Mouse (Mus musculus) cerebellum, adult 18-20 months (tissue): ENCODE results near the gene H2-Ke6.
"Not testable (repeated sequence)": the region's sequence is repeated elsewhere in the genome, so short reads cannot be mapped to it uniquely, and the experiment has no call there.

Experiments
- DNase-seq, 2 experiments: peaks; one replicate each; pipeline ENCODE4 v3.0.0; 2021

Gene H2-Ke6

DNA sequence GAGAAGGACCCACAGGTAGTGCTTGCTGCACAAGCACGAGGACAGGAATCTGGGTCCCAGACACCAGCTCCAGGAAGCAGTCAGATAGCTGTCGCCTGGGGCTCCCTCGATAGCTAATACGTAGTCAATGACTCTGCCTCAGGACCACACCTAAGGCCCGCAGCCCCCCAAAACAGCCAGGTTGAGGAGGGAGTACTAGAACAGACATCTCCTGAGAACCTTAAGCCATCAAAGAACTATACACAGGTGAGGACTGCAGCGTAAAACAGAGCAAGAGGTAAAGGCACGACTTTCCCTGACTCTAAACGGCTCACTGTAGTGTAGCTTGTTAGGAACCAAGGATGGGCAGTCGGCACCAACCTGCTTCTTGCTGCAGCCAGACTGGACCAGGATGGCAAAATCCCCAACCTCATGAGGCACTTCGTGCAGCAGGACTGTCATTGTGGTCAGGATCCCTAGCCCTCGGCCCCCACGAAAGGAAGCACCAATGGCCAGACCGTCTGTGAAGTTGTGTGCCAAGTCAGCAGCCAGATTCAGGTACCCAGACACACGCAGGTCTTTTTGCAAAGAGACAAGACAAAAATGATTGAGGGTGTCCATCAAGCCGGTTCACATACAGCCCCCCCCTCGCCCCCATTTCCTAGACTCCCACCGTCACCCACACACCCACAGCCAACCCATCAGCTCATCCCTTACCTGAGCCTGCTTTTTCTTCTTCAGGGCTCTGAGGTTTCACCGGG is 1.5 kb upstream of the H2-Ke6 start:
- peak in 1 of 2 experiments; percentile 10 for DNase-seq

DNA sequence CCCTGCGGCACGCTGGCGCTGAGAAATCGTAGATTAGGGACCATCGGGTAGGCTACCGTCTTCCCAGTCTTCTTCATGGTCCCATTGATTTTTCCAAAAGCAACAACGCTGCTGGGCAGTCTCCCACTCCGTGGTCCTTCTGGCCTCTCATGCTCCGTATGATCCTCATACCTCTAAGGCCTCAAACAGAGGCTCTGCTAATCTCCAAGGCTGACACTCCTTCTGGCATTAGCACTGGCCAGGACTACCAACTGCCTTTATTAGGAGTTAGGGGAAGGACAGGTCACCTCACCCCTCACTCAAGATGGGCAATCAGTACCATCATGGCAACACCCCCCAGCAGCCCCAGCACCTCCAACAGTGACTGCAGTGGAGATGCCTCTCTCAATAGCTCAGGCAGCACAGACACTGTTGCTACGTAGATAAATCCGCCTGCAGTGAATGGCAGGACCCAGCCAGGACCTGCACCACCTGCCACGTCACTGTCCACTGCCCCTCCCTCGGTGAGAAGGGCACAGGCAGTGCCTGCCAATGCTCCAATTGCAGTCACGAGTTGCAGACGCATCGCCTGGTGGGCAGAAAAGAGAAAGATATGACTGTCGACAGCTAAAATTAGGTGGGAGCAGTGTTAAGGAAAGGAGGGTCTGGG is 765 bp upstream of the H2-Ke6 start:
- DNase-seq = peak in 1 of 2 experiments; percentile 12

DNA sequence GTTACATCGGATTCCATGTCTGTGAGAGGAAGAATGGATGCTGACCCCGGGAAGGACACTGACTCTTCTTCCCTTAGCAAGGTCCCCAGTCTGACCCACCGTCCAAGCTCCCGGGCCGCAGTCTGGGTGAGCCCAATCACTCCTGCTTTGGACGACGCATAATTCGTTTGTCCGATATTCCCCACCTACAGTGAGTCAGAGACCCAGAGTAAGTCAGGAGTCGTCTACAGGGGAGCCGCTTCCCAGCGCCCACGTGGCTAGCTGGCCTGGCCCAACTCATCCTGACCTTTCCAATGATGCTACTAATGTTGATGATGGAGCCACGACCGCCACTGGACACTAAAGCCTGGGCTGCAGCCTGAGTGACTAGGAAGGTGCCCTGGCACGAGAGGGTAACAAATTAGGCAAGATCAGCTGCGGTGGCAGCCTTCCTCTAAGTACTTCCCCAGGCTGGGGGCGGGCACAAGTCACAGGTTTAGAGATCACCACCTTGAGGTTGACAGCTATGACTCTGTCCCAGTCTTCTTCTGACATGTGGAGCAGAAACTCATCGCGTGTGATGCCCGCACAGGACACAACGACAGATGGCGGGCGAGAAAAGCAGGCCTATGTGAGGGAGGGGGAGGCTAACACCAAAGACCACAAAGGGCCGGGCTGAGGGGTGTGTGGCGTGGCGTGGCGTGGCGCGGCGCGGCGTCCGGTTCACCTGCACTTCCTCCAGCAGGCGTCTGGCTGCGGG is 774 bp downstream of the H2-Ke6 start:
- DNase-seq = peak in 1 of 2 experiments; percentile 51

DNA sequence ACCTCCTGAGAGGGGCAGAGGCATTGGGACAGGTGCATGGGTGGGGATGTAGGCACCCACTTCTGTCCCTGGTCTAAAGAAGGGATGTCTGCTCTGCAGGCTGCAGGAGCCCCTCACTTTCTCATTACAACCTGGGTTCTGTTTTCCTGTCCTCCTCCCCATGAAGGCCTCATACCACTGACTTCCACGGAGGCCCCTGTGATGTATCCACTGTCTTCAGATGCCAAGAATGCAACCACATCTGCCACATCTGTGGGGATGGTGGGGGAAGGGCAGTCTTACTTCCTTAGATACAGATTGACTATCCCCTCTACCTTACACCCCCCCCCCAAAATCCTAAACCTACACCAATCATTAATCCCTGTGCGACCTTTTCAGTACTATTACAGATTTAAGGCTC is 1.6 kb downstream of the H2-Ke6 start:
- peak in 1 of 2 experiments; percentile 11 for DNase-seq

DNA sequence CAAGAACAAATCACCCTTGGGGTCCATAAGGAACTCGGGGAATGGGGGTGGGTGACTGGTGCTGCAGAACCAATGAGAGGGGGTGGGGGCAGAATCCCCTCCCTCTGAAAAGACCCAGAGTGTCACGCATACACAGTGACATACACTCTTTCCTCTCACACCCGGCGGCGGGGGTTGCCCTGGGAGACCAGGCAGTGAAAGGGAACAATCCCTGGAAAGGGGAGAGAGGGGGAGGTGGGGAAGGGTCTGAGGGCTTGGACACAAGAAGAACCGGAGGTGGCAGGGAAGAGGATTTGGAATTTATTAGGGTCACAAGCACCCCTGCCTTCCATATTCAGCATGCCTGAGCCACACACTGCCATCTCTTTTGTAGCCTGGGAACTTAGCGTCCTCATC is 2.1 kb downstream of the H2-Ke6 start:
- DNase-seq = peak in 1 of 2 experiments; percentile 19

DNA sequence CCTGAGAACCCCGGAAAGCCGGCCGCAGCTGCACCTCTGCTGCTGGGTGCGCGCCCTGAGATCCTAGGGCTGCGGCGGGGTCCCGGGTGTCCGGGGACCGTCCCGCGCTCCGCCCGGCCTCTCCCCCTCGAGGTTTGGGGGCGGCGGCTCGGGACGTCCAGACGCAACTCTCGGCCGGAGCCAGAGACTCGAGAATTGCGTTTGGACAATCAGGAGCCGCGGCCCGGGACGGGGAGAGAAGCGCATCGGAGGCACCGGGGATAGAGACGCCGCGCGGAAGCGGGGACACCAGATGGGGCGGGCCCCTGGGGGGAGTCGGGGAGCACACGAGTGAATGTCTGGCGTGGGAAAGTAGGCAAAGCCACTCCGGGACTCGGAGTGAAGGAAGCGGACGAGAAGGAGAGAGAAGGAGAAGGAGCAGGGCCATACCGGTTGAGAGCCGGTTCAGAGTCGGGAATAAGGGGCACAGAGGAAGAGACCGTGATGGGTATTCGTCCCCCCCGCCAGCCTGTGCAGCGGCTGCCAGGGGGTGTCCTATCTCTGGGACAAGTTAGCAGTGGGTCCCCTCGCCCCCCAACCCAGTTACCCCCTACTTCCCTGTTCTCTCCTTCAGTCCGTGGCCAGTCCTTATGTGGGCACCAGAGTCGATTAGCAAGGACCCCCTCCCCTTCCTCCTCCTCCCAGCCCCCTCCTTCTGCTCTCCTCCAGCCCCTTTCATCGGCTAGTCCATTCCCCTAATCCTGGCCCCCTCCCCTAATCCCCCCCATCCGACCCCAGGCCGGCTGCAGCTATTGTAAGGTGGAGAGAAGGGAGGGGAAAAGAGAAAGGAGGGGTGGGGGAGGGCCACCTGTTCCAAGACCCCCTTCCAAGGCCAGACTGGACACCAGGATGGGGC is 2.8 kb downstream of the H2-Ke6 start:
- DNase-seq = peak in 1 of 2 experiments; percentile 39

DNA sequence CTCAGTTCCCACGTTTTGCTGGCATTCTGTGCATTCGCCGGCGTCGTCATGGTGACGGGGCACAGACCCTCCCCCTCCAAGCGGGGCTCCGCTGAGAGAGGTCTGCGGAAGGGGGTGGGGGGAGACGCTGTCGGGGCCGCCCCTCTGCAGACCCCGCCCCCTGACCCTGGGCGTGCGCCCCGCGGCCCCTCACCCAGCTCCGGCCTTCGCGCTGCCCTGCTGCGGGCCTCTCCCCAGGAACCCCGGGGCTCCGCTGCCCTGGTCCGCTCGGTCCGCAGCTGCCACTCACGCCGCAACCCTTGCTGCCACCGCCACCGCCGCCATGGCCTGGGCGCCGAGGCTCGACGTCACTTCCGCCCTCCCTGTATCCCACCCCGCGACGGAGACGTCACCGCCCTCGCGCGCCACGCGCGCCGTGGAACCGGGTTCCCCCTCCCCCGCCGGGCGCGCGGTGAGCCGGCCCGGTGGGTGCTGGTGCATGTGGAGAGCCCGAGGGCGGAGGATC is 3.5 kb downstream of the H2-Ke6 start, which contains the start of gene Ring1:
Gene Ring1 (minus strand): TSS at position 364 of the 505 bp plus-strand sequence.
- DNase-seq = peak; percentile 88 to 92

DNA sequence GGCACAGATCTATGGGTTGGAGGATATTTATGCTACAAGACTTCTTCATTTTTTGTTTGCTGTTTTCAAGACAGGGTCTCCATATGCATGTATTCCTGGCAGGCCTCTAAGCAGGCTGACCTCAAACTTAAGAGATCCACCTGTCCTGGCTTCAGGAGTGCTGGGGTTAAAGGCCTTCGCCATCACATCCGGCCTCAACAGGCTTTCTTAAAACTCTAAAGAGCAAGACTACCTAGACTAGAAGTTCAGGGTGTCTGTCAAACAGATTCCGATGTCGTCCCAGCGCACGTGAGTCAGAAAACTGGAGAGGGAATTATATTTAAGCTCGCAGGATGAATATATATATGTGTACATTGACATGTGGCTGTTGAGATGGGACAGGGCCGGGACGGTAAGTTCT is 4.2 kb downstream of the H2-Ke6 start:
- DNase-seq = no peak

DNA sequence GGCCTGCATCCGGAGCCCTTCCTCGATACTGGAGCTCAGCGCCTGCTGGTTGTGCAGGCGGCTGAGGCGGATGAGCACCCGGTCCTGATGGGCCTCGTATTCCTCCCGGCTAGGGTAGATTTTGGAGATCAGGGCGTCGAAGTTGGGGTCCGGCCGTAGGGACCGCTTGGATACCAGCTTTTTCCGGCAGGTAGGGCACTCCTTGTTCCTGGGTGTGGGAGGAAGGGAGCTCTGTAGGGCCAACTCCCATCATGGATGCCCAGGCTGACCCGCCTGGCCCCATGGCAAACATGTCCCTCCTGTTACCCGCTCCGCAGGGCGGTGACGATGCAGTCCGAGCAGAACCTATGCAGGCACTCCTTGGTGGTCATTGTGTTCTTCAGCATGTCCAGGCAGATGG is 4.9 kb downstream of the H2-Ke6 start:
- DNase-seq = peak in 1 of 2 experiments; percentile 11

DNA sequence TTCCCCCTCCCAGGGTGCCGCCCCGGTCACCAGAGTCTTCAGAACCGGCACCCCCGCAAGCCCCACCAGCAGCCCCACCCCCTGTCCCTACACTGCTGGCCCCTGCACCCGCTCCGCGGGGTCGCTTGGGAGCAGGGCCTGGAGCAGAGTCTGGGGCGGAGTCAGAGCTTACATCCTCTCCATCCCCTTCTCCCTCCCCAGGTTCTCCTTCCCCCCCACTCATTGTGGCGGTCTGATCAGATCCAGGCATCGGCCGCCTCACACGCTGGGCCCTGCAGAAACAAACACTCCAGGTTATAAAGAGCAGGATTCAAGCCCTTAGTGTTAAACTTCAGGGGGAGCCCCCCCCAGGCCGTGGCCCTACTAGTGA is 5.5 kb downstream of the H2-Ke6 start:
- DNase-seq = no peak

DNA sequence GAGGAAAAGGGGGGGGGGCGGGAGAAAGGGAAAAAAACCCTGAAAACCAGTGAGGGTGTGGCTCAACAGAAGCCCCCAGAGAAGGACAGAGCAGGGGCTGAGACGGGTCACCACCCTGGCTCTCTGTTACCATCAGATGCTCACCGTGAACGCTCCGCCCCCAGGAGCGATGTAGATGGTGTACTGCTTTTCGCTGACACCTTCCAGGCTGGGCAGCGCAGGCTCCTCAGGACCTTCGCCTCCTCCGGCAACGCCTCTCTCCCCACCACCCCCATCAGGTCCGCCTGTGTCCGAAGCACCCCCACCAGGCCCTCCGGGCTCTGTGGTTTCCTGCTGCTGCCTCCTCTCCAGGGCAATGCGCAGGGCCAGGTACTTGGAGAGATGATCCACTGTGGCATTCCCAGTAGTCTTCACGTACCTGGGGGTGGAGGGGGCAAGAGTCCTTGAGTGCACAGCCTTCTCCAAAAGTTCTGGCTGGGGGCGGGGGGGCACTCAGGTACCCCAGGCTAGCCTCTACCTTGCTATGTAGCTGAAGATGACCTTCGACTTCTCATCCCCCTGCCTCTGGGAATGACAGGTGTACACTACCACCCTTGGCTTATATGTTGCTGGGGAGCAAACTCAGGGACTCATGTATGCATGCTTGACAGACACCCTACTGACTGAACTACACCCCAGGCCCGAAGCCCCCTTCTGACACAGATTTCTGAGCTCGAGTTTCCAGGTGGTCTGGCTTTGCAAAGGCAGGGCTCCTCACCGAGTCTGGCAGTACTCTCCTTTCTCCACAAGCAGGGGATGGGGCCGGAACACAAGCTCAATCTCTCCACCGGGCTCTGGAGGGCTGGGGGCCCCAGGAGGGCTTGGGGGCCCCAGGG is 6.1 kb downstream of the H2-Ke6 start:
- DNase-seq = no peak

DNA sequence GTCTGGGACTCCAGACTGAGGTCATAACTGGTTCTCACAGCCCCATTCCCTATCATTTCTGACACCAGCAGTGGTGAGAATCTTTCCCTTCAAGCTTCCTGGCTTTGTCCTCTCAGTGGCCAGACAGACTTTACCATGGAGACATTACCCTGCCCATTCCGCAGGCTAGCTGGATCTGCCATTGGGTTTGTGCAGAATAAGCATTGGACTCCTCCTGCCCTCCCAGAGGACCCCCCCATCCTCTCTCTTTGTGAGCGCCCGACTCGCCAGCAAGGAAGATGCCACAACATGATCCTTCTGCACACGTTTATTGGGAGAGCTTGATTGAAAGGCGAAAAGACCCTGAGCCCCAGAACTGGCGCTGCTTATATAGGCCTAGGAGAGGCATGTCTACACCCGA is 14.4 kb downstream of the H2-Ke6 start:
- DNase-seq = no peak

DNA sequence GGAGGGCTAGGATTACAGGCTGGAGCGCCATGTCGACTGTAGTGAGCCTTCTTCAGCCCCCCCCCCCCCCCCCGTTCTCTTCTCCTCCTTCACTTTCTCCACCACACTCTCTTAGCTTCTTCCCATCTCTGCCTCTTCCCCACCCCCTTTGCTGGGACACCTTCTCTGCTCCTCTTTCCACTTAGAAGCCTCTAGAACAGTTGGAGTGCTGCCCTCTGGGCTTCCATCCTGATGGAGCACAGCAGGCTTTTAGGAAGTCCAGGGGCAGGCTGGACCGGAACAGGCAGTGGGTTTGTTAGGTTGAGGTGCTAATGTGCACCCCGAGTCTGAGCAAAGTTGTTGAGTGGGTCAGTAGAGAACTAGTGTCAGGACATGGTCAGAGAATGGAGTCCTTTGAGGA is 17.7 kb downstream of the H2-Ke6 start:
- no peak for DNase-seq

DNA sequence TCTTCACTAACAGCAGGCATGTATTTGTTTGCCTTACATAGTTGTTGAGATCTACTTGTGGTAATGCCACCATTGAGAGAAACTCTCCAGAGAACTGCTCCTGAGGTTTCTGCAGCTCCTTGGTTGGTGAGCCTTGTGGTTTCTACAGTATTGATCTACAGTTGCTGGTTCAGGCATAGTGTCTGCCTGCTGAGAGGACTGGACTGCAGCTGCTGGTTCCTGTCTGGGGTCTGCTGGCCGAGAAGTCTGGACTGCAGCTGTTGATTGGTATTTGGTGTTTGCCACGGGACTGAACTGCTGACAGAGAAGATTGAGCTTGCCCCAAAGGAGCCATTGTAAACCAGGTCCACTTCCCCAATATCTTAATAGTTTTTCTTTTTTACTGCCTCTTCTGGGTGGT is 21.3 kb downstream of the H2-Ke6 start:
- no peak for DNase-seq

DNA sequence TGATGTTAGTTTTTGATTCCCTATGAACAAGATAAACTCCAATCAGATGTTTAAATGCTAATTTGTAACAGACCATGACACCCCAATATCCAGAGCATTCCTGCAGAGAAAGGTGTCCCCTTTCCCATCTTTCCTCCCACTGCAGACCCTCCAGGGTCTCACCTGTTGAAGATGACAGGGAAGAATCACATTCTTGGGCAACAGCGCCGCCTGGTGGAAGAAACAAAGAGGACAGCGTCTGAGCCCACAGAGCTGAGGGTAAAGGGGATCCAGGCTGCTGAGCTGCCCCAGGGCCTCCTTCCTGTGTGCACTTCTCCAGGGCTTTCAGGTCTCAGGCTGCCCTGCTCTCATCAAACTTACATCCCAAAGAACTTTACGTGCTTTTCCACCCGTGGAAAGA is 24.4 kb downstream of the H2-Ke6 start:
- DNase-seq = peak; percentile 21 to 40

DNA sequence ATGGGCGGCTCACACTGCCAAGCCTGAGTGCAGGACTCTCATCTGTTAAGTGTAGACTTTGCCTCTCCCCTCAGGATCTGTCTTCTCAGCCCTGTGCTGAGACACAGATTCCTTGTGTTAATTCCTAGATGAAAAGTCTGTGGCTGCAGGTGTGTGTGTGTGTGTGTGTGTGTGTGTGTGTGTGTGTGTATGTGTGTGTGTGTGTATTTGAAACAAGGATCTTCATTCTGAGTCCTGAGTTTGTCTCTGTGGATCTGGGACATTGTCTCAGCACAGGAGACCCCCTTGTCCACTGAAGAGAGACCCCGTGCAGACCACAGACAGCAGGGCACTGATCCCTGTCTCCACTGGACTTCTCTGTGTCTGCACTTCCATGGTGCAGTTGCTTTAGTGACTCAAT is 27.1 kb downstream of the H2-Ke6 start:
- DNase-seq = not testable (repeated sequence)

DNA sequence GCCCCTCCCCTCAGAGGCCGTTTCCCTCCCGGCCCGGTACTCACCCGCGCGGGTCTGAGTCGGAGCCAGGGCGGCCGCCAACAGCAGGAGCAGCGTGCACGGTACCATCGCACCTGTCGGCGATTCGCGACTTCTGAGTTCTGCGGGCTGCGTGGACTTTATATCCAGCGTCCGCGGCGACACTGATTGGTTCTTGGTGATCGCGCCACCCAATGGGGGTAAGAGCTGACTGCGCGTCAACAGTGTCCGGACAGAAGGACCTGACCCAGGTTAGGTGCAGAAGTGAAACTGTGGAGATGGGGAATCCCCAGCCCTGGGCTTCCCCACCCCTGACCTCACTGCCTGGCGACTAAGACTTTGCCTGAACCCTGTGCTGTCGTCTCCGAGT is 27.7 kb downstream of the H2-Ke6 start, which contains the start of gene H2-K1:
Gene H2-K1 (minus strand): TSS at position 198 of the 388 bp plus-strand sequence.
- DNase-seq = peak; percentile 67 to 79

DNA sequence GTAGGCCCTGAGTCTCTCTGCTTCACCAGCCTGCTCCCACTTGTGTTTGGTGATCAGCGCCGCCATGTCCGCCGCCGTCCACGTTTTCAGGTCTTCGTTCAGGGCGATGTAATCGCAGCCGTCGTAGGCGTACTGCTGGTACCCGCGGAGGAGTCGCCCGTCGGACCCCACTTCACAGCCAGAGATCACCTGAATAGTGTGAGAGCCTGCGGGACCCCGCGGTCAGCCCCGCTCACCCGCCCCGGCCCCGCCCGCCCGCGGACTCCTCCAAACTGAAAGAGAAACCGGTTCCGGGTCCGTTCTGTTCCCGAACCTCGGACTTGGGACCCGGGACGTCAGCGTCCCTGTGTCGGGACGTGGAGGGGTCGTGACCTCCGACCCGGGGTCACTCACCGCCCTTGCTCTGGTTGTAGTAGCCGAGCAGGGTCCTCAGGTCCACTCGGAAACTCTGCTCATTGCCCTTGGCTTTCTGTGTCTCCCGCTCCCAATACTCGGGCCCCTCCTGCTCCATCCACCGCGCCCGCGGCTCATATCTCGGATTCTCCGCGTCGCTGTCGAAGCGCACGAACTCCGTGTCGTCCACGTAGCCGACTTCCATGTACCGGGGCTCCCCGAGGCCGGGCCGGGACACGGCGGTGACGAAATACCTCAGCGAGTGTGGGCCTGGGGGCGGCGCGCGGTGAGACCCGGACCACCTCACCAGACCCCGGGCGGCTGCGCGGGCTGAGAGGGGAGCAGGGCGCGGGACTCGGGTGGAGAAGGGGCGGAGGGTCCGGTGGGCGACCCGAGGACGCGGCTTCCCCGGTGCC is 28.3 kb downstream of the H2-Ke6 start:
- peak in 1 of 2 experiments; percentile 16 for DNase-seq

DNA sequence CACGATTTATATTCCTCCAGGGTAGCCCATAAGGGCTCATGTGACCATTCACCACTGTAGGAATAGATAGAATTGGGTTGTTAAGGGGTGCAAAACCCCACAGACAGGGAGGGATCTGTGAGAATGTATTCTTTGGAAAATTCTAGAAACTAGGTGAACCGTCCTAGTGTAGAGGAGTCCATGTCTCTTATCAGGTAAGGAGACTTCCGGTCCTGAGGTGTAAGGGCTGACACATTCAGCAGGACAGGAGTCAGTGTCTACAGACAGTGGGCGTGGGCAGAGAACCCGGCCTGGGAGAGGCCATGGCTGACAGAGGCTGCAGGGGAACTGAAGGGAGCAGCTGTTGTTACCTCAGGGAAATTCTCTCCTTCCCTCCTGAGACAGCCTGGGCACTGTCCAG is 29.2 kb downstream of the H2-Ke6 start:
- not testable (repeated sequence) for DNase-seq

DNA sequence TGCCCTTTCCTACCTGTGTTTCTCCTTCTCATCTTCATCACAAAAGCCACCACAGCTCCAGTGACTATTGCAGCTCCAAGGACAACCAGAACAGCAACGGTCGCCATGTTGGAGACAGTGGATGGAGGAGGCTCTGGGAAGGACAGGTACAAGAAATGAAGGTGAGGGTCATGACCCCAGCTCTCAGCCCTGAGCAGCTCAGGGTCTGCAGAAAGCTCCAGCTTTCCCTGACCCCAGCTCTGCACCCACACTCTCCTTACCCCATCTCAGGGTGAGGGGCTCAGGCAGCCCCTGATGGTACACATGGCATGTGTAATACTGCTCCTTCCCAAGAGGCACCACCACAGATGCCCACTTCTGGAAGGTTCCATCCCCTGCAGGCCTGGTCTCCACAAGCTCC is 30.8 kb downstream of the H2-Ke6 start:
- DNase-seq = not testable (repeated sequence)
